Mouse (Mus musculus): ENCODE results near the gene Cbx5.

Gene Cbx5

GRCm38 (mm10) chr15:103144176-103144575, 95.4 kb downstream of the Cbx5 start:
- no peak for DNase-seq (ENCODE audit: low read depth)

Measured in c-Kit-positive CD71-negative TER-119-negative erythroid progenitor cells, embryonic 14.5 days (primary cell).